Mouse (Mus musculus) cerebellum, postnatal 10 days (tissue): ENCODE data around the gene Dcaf6.
"Not testable (repeated sequence)": the region's sequence is repeated elsewhere in the genome, so short reads cannot be mapped to it uniquely, and the experiment has no call there.

ENCODE experiments used
- DNase-seq, 2 experiments: peaks; one replicate each; pipeline ENCODE4 v3.0.0; 2021; ENCODE audit warnings: mixed read lengths in 2 of 2

The Dcaf6 gene

DNA sequence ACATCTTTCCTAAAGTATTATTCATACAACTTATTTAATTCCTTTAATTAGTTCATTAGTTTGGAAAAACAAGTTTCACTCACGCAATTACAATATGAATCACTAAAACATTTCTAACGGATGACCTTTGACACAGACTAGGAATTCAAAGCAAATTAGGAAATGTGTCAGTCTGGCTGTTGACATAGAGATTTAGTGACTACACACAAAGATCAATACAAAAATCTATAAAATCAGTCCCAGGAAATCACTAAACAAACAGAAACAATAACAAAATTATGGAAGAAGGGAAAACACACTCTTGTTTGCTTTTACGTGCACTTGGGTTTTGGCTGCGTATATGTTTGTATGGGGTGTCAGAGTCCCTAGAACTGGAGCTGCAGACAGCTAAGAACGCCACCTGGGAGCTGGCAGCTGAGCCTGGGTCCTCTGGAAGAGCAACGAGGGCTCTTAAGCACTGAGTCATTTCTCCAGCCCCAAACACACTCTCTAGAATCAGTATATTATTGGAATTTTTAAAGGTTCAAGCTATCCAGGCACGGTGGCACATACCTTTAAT is 38.8 kb downstream of the Dcaf6 start:
- DNase-seq: no peak

GRCm38 (mm10) chr1:165396401-165396805 is 63.9 kb downstream of the Dcaf6 start:
- DNase-seq: no peak

GRCm38 (mm10) chr1:165395940-165396339 is 64.3 kb downstream of the Dcaf6 start:
- no peak for DNase-seq

GRCm38 (mm10) chr1:165394836-165395235 is 65.4 kb downstream of the Dcaf6 start:
- no peak for DNase-seq

DNA sequence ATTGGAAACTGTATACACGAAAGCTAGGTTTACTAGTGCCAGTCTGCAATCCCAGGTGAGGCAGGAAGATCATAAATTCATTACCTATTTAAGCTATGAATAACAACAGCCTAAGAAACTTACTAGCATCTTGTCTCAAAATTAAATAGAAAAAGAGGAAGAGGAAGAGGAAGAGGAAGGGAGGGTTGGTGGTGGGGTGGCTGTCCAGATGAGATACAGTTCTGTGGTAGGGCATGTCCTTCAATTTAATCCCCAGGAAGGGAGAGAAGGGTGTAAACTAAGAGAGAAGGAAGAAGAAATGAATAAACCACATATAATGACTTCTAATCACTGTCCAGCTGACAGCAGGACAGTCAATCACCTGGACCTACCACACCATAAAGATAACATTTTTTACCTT is 67.2 kb downstream of the Dcaf6 start:
- no peak for DNase-seq

DNA sequence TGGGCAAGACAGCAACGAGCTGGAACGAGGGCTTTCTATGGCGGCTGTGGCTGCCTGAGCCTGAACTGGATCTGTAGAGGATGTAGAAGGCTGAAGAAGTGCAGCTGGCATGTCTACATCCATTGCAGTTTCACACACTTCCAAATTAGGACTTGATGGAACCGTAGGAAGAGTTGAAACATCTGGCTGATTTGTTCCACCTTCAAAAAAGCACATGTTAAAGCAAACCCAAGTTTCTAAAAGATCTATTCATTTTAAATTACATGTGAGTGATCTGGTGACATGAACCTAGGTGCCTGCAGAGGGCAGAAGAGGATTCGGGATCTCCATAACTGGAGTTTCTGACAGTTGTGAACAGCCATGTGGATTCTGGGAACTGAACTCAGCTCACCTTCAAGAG is 71.6 kb downstream of the Dcaf6 start:
- DNase-seq: peak; percentile 32 to 43

- no peak for DNase-seq
These were observed 73.8 kb downstream of the Dcaf6 start for GRCm38 (mm10) chr1:165386525-165386923.

- DNase-seq: no peak
These were observed 74.3 kb downstream of the Dcaf6 start for GRCm38 (mm10) chr1:165385810-165386524.

- DNase-seq: no peak
These were observed 86.4 kb downstream of the Dcaf6 start for GRCm38 (mm10) chr1:165373839-165374238.

DNA sequence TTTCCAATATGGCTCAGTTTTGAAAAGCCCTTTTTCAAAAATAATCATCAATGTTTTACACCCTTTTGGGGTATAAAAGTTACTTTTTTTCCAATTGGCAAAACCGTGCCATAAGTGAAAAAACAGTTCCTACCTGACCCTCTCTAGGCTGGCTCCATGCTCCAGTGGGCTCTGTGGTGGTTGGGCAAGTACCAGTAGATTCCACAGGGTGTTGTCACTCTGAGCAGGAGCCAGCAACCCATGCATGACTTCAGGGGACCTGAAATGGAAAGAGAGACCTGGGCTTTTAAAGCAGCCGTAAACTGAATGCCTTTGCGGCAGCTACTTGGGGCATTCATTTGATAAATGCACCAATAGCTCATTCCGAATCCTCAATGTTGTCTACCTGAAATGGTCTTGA is 89.3 kb downstream of the Dcaf6 start:
- DNase-seq: no peak

- no peak for DNase-seq
These were observed 95.2 kb downstream of the Dcaf6 start for GRCm38 (mm10) chr1:165365057-165365456.

GRCm38 (mm10) chr1:165363271-165363670 is 97.0 kb downstream of the Dcaf6 start:
- DNase-seq: no peak

DNA sequence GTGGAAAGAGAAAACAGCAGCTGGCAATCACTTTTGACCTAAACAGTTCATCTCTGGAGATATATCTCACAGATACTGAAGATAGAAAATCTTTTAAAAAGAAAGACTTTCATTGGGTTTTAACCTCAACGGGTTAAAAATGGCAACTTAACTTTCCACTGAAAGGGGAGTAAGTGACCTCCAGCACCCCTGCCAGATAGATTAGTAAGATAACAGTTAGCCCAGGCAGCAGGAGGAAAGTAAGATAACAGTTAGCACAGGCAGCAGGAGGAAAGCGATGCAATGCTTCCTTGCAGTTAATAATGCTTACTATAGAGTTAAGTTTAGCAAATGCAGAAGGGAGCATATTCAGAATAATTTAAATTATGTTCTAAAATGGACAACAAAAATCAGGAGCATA is 103.9 kb downstream of the Dcaf6 start:
- DNase-seq: no peak

GRCm38 (mm10) chr1:165348627-165349026 is 111.6 kb downstream of the Dcaf6 start:
- no peak for DNase-seq

DNA sequence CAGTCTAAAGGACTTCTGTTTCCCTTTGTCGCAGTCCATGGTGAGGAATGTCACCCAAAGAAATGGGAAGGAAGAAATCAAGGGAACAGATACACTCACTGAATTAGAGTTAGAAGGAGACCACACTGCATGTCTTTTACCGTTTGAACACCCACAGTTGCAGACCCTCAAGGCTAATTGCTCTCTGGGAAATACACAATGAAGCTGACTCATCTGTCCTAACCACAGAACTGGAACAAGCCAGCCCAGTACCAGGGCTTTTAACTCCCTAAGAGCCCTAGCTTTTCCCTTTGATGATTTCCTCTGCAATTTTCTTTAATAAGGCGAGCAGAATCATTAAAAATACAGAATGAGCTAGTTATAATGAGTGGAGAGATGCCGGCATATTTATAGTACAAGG is 115.8 kb downstream of the Dcaf6 start:
- DNase-seq: no peak

DNA sequence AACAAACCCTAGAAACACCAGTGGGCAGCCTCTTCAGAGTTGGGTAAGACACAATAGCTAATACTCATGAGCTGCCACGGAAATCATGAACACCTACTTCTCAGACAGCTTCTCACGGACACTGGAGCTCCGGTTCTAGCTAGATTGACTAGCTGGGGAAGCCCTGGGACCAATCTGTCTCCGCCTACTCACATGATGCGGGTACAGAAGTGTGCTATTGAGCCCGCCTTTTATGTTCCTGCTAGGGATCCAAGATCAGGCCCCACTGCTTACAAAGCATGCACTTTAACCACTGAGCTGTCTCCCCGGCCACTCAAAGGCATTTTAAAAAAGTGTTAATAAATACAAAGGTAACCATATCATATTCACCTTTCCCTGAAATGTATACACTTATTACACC is 118.1 kb downstream of the Dcaf6 start:
- DNase-seq: no peak

DNA sequence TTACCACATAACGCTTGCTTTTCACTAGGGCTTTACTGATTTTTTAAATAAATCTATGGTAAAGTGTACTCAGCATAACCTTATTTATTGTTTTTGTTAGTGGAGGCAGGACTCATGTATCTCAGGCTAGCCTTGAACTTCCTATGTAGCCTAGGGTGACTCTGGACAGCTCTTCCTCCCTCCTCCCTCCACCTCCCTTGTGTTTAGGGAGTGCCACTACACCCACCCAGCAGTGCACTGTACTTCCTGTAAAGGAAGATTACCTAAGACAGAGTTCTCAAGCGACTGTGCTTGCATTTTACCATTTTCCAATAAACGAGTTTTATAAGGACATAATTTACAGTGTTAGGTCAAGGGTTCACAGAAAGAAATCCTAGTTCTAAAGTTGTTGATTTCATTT is 127.5 kb downstream of the Dcaf6 start:
- no peak for DNase-seq

DNA sequence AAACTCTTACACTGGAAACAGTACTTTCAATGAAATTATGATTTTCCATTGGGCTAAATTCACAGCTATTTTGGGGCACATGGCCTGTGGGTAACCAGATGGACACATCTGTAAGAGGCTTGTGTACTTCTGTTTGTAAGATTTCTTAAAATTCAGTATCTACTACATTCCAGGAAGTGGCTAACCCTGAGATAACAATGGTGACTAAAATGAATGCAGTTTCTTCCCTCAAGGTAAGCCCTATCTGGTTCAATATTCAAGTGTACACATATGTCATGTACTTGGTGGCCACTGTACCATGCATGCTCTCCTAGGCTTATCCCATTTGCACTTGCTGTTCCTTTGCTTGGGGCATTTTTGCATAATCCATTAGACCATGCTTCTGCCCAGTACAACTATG is 129.4 kb downstream of the Dcaf6 start:
- DNase-seq: no peak

DNA sequence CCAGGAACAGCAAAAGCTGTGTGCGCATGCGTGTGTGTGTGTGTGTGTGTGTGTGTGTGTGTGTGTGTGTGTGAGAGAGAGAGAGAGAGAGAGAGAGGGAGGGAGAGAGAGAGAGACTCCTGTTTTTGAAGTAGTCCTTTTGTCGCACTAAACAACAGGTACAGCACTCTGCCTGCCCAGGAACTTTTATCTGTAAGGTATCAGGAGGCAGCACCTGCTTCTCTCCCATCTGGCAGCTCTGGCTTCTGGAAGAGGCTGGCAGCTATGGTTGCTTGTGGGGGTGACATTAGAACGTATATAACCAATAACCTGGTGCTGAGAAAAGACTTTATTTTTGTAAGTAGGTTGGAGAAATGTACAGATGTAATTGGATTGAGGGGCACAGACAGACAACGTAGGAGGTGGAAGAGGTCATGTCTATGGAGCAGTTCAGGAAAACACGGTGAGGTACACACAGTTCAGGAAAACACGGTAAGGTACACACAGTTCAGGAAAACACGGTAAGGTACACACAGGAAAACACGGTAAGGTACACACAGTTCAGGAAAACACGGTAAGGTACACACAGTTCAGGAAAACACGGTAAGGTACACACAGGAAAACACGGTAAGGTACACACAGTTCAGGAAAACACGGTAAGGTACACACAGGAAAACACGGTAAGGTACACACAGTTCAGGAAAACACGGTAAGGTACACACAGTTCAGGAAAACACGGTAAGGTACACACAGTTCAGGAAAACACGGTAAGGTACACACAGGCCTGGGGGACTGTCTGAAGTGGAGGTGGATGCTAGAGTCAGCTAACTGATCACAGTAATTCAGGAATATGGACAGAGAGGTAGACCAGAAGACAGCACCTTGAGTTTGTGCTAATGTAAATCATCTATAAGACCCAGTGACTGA is 131.6 kb downstream of the Dcaf6 start:
- not testable (repeated sequence) for DNase-seq

- DNase-seq: no peak
These were observed 132.4 kb downstream of the Dcaf6 start for GRCm38 (mm10) chr1:165327831-165328230.

DNA sequence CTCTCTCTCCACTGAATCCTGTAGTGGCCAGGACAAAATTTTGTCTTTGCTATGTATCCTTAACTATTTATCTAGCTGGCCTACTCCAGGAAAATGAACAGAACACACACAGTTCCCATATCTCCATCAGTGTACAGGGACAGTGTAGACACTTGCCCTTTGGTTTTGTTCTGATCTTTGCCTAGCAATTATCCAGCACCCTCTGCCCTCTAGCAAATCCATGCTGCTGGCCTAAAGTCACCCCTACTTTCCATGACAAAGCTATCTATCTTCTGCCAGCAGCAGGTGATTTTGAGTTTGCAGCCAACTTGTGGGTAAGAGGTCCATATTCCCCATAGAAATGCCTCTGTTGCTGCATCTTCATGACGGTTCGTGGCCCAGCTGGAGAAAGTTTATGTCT is 132.9 kb downstream of the Dcaf6 start:
- no peak for DNase-seq

DNA sequence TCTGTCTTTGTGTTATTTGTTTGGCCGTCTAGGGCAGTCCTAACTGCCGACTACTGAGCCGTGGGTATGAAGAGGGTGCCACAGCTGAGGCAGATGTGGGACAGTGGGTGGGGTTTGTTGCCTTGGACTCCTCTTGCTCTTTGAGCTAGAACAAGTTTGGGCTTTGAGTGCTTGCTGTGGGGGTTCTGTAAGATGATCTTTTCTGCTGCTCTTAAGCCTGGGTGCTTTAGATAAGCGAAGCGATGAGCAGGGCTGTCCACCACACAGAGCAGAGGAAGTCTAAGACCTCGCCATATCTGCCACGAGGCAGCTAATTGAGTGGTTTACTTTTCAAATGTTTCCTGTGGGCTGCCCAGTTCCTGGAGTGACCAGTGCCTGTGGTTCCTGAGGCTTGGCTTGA is 137.3 kb downstream of the Dcaf6 start:
- no peak for DNase-seq

DNA sequence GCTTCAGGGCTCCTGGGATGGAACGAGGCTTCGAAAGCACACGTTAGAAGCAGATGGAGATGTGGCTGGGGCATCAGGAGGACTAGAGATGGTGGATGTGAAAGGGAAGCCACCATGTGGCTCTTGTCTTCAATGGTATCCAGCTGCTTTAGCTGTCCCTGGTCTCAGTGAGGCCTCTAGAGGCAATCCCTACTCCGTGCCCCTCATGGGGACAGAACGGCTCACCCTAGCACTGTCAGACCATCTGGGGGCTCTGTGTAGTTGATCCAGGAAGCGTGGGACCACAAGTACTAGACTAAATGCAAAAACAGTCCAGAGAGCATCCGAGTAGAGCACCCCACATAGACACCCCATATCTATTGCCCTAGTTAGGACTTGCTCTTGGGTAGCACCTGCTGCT is 138.4 kb downstream of the Dcaf6 start:
- DNase-seq: no peak

DNA sequence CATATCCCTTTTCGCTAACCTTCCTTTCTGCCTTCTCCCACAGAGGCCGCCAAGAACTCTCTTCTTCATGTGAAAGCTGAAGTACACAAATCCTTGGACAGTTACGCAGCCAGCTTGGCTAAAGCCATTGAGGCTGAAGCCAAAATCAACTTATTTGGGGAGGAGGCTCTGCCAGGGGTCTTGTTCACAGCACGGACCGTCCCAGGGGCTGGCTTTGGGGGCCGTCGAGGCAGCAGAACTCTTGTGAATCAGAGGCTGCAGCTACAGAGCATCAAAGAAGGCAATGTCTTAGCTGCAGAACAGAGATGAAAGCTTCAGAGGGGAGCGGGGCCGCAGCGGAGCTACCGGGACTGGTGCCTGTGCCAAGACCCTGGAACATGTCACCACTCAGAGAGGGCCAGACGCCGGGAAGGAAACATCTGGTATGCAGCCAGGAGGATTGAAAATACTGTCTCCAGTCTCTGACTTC is 138.8 kb downstream of the Dcaf6 start:
- peak; percentile 27 to 39 for DNase-seq
